ENCODE assay signal across 8 mouse cellular contexts in genomic region chr2:112367222-112367621, GRCm38 (mm10). TPM values are rescaled to one million over a fixed set of nuclear protein-coding genes. Genes with fewer than 3 reads are reported as not detected.
DNase-seq lines count a peak whose midpoint lies in the region; ATAC-seq lines count a peak whose summit lies in the region.

No protein-coding gene starts in this region.

- 20% methylated on average over 15 of the region's 15 CpGs for WGBS in hindbrain, embryonic 12.5 days

- ATAC-seq in common myeloid progenitor, adult 5-6 weeks (replicated peaks; ENCODE audit: low read depth, poor library complexity, severe bottlenecking) = peak; percentile 24
- ATAC-seq in hindbrain, embryonic 12.5 days (ENCODE audit: low FRiP score) = peak; percentile 17; the same call in 1 of the 2 replicates

- peak overlapping the region; percentile 90 for H3K4me2 ChIP-seq in hindbrain, embryonic 12.5 days (replicated peaks)

- no peaks in the 10 kb centered on the region for H3K9me3 ChIP-seq in hindbrain, embryonic 12.5 days (replicated peaks)
- H3K9me3 ChIP-seq in megakaryocyte, embryonic 14.5 days = no peaks in the 10 kb centered on the region

- H3K4me3 ChIP-seq in hindbrain, embryonic 12.5 days = peak overlapping the region; percentile 68
- H3K4me3 ChIP-seq in megakaryocyte, embryonic 14.5 days (replicated peaks) = peak overlapping the region; percentile 95

- no peak overlapping the region for H3K27ac ChIP-seq in hindbrain, embryonic 12.5 days

- DNase-seq in embryo, embryonic 11 days = peak; percentile 2
- no peak for DNase-seq in embryo, embryonic 9.5 days (ENCODE audit: extremely low spot score)
- DNase-seq in A20 (ENCODE audit: low read depth, low spot score) = peak; percentile 54
- DNase-seq in thymus, postnatal 4 days = peak; percentile 20
- DNase-seq in layer of hippocampus, adult 18-20 months (ENCODE audit: low spot score in 2 of 2) = no peak

- H3K9ac ChIP-seq in hindbrain, embryonic 12.5 days = peak overlapping the region; percentile 70

- peaks cover 15% of the 10 kb centered on the region for H3K4me1 ChIP-seq in hindbrain, embryonic 12.5 days
- H3K4me1 ChIP-seq in megakaryocyte, embryonic 14.5 days = peaks cover 23% of the 10 kb centered on the region

- H3K27me3 ChIP-seq in hindbrain, embryonic 12.5 days = no peaks in the 10 kb centered on the region
- H3K27me3 ChIP-seq in megakaryocyte, embryonic 14.5 days (replicated peaks) = no peaks in the 10 kb centered on the region

- peaks cover 17% of the 10 kb centered on the region for H3K36me3 ChIP-seq in hindbrain, embryonic 12.5 days
- peaks cover 30% of the 10 kb centered on the region for H3K36me3 ChIP-seq in megakaryocyte, embryonic 14.5 days (replicated peaks; ENCODE audit: low read length)

RNA-seq across cellular contexts. Expression of gene Emc4, which starts 0.6 kb away (rescaled TPM):
- 67.7 and 81.2 TPM in 2 replicates for total RNA-seq in common myeloid progenitor, adult 5-6 weeks (2017)
- 109 and 113 TPM in 2 replicates for polyA plus RNA-seq in hindbrain, embryonic 12.5 days (2016; fragmentation: Nextera tagmentation; extraction: Ambion mirVana)
- polyA plus RNA-seq in megakaryocyte, embryonic 14.5 days (2012; ENCODE audit: insufficient read depth, low replicate concordance) = 23.7 and 66.1 TPM in 2 replicates
- 100 to 1,000 TPM; 125 to 126 TPM for total RNA-seq in layer of hippocampus, adult 18-20 months (2021)

RNA-seq across cellular contexts. Expression of gene Katnbl1, which starts 11.8 kb away (rescaled TPM):
- 22.4 and 22.9 TPM in 2 replicates for total RNA-seq in common myeloid progenitor, adult 5-6 weeks (2017)
- polyA plus RNA-seq in hindbrain, embryonic 12.5 days (2016; fragmentation: Nextera tagmentation; extraction: Ambion mirVana) = 43.3 and 48.4 TPM in 2 replicates
- 1.9 TPM in 1 of 2 replicates, not detected in the other for polyA plus RNA-seq in megakaryocyte, embryonic 14.5 days (2012; ENCODE audit: insufficient read depth, low replicate concordance)
- total RNA-seq in layer of hippocampus, adult 18-20 months (2021) = 10 to 100 TPM; 10.1 to 10.4 TPM

Comparison
In these comparisons a context has a peak if more than half of its experiments do, and no peak if none do; other contexts are left out.
1. DNase-seq: peak in embryo, embryonic 11 days (single experiment), A20 (single experiment) and thymus, postnatal 4 days (single experiment); none in embryo, embryonic 9.5 days (single experiment) and layer of hippocampus, adult 18-20 months (0 of 2).